Mouse (Mus musculus): ENCODE results near the gene Klhdc8b. TPM values are rescaled to one million over a fixed set of nuclear protein-coding genes. Genes with fewer than 3 reads are reported as not detected.

Klhdc8b gene
- total RNA-seq, 2 experiments from 2014 or later, result 17.6 to 21.3 TPM

DNA sequence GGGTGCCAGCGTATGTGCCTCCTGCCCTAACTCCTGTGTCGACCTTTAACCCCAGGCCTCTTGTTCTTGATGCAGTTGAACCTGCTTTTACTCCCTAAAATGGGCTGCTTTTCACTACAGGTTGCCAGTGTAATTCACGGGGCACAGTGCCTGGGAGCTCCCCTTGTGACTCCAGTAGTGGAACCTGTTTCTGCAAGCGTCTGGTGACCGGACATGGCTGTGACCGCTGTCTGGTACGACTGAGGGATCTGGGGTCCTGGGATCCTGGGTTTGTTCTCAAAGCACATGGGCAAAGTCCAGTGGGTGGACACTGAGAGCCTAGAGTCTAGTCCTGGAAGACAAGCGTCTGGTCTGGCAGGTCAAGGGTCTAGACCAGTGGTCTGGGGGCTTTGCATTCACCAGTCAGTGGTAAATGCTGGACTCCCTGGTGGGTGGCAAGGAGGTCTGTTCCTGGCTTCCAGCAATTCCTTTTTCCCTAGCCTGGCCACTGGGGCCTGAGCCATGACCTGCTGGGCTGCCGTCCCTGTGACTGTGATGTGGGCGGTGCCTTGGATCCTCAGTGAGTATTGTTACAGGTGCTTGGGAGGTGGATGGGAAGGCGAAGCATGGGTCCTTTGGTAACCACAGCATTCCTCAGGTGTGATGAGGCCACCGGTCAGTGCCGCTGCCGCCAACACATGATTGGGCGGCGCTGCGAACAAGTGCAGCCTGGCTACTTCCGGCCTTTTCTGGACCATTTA is 21.8 kb upstream of the Klhdc8b start:
- no peak for DNase-seq (ENCODE audit: extremely low spot score in 1 of 2, low spot score in 1 of 2)

DNA sequence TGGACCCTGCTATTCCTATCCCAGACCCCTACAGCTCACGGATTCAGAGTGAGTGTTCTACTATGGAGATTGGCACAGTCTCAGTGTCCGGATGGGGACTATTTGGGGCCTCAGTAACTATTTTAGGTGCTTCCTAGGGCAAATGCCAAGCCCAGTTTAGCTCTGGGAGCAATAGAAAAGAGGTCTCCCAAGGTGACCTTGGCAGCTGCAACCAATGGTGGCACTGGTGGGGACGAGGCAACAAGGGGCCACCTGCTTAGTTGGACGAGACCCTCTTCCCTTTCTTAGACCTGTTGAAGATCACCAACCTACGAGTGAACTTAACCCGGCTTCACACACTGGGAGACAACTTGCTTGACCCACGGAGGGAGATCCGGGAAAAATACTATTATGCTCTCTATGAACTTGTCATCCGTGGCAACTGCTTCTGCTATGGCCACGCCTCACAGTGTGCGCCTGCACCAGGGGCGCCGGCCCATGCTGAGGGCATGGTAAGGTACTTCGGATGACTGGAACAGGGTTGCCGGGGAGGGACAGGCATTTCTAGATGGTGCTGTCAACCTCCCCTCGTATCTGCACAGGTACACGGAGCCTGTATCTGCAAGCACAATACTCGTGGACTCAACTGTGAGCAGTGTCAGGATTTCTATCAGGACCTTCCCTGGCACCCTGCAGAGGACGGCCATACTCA is 20.3 kb upstream of the Klhdc8b start:
- no peak for DNase-seq (ENCODE audit: extremely low spot score in 1 of 2, low spot score in 1 of 2)

DNA sequence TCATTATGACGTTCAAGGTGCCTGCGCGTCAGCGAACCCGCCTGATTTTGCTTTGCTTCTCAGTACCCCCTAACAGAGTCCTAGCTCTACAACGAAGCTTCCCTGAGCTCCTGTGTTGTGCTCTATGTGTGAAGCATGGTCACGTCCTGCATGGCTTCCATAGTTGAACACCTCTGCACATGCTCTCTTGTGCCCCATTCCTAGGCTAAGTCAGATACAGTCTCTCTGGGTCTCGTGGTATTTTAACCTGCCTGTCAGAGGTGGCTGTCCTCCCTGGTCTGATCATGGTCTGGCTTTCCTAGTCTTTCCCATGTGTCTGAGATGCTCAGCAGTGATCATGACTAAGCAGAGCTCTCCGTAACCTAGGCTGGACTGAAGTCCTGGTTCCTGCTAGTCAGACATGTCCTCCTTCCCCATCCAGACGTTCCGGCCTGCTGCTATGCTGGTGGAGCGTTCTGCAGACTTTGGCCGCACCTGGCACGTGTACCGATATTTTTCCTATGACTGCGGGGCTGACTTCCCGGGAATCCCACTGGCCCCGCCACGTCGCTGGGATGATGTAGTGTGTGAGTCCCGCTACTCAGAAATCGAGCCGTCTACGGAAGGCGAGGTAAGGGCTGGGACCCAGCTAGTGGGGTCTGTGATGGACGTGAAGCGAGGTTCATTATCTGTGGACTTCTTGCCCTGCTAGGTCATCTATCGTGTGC is 19.6 kb upstream of the Klhdc8b start:
- DNase-seq (ENCODE audit: extremely low spot score in 1 of 2, low spot score in 1 of 2), result no peak

DNA sequence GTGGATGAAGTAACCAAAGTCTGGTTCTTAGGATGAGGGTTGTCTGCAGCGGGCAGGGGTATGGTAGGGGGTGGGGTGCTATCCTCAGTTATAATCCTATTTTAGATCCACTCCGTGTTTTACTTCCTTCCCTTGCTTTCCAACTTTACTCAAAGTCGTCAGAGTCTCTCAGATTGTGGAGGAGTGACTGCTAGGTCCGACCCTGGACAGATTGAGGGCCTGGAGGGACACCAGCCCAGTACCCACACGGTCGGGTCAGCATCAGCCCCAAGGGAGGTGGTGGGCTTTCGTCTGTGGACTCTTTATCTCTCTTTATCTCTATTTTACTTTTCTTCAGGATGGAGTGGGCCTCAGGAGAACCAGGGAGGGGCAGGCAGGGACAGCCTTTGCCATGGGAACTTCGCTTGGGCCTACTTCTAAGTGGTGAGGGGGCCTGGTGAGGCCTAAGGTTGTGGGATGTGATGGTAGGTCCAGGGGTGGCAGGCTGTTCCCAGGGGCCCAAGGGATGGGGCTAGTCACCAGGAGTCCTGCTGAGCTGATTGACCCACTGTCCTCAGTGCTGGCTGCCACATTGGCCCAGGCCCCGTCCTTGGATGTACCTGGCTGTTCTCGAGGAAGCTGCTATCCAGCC is 18.5 kb upstream of the Klhdc8b start, which contains the start of gene Lamb2:
Gene Lamb2, plus strand, starts transcription at position 16 of the 631 bp plus-strand sequence.
- DNase-seq (ENCODE audit: extremely low spot score in 1 of 2, low spot score in 1 of 2), result no peak

DNA sequence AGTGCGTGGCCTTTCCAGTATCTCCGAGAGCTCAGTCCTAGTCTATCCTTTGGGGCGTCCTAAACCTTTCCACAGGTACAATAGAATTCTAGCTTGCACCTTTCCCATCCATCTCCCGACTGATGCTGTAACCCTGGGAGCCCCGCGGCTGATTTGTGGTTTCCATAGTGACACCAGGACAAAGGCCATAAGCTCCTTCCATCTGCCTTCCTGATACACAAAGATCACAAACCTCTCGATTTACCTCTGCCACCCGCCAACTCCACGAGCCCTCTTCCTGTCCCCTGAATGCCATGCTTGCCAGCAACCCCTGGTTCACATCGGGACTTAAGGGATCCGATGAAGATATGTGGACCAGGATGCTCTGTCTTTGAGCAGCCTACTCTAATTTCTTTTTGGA is 17.9 kb upstream of the Klhdc8b start:
- no peak for DNase-seq (ENCODE audit: extremely low spot score in 1 of 2, low spot score in 1 of 2)

DNA sequence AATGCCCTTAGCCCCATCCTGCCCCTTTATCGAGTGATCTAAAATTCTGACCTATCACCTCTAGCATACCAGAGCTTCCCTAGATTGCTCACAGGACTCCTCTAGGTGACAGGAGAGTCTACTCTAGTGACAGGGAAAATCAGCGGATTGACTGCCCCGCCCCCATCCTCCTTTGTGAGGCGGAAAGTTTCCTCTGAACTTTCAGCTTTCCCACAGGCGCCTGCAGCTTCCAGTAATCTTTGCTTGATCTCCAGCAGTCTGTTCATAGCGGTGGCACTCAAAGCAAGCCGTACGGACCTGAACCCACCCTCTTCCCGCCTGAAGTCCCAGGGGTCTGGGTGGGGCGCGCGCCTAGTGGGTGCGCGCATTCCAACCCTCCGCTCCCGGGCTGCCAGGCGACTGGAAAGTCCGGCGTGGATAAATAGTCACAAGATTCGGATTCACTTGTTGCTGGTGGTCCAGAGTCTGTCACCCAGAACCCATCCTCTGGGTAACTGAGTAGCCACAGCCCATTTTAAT is 17.3 kb upstream of the Klhdc8b start:
- peak in 1 of 2 experiments; percentile 42 for DNase-seq (ENCODE audit: extremely low spot score in 1 of 2, low spot score in 1 of 2)

DNA sequence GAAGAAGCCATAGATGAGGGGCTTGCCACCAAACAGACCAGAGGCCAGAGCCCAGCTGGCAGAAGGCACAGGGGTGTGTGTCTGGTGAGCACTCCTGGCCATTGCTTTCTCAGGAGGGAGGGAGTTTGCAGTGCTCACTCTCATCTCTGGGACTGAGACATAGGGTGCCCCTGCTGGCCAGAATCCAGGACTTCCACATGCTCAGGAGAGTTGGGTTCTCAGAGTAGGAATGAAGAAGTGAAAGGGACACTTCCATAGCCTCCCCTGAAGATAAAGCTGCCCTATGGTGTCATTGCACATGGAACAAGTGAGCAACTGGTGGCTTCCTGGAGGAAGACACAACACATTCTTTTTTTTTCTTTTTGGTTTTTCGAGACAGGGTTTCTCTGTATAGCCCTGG is 13.1 kb upstream of the Klhdc8b start:
- no peak for DNase-seq (ENCODE audit: extremely low spot score in 1 of 2, low spot score in 1 of 2)

DNA sequence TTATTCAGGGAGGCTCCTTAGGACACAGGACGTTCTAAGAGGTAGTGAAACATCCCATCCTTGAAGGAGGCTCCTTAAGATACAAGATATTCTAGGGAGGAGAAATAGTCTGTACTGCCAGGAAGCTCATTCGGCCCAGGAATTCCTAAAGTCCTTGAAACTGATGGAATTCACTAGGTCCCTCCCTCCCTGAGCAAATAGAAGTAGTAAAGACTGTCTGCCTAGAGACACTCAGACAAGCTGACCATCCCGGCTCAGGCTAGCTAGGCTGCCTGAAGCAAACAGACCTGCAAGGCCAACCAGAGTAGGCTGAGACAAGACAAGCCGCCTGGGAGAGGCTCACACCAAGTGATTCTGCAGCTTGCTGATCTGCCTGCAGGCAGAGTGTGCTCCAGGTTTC is 8.5 kb upstream of the Klhdc8b start:
- no peak for DNase-seq (ENCODE audit: extremely low spot score in 1 of 2, low spot score in 1 of 2)

DNA sequence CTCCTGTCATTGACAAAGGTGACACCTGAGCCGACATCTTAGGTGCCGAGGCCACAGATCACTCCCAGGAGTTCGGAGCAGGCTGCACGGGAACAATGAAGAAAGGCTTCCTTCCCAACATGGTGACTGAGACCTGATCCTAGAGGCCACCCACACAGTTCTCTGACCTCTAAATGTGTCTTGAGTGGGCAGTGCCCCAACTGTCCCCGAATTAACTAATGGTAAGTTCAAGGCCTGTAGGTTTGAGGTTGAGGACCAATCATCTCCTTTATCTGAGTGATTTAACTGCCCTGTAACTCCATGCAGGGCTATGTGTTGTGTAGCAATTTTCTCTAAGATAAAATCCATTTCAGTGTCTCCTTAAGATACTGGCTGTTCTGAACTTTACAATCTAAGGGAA is 8.0 kb upstream of the Klhdc8b start:
- DNase-seq (ENCODE audit: extremely low spot score in 1 of 2, low spot score in 1 of 2), result no peak

DNA sequence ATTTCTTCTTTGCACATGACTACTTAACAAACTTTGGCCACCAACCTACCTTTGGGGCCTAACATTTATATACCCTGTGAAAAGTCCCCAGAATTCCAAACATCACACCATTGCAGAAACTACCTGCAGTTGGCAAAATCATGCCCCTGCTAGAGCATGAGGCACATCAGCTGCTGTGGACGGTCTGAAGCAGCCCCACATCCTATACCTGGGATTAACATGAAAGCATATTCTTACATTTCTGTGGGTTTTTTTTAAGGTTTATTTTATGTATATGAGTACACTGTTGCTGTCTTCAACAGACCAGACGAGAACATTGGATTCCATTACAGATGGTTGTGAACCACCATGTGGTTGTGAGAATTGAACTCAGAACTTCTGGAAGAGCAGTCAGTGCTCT is 4.8 kb upstream of the Klhdc8b start:
- no peak for DNase-seq (ENCODE audit: extremely low spot score in 1 of 2, low spot score in 1 of 2)

DNA sequence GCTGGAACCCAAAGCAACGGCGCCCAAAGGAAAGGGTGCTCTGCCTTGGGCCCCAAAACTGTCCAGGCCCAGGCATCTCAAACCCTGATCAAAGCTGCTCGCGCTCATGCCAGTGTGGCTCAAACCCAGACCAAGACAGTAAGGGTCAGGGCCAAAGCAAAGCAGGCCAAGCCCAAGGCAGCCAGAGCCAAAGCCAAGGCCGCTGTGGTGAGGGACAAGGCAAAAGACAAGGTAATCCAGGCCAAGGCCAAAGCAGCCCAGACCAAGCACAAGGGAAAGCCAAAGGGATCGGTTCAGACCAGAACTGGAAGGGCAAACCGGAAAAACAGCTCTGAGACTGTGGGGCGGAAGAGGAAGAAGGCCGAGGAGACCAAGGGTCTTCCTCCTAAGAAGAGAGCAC is 2.3 kb upstream of the Klhdc8b start:
- DNase-seq (ENCODE audit: extremely low spot score in 1 of 2, low spot score in 1 of 2), result no peak

DNA sequence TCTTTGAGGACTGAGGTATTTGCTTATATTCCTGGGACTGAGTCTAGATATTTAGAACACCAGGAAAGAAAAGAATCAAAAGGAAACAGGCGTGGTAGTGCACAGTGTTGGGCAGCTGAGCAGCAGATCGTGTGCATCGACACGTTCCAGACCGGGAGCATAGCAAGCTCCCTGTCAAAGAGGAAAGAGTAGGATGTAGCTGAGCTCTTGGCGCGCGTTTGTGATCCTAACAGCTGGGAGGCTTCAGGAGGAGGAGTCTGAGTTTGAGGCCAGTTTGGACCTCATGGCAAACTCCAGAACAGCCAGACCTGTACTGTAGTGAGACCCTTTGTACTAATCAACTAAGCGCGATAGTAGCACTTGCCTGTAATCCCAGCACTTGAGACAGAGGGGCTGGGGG is 811 bp upstream of the Klhdc8b start:
- no peak for DNase-seq (ENCODE audit: extremely low spot score in 1 of 2, low spot score in 1 of 2)

DNA sequence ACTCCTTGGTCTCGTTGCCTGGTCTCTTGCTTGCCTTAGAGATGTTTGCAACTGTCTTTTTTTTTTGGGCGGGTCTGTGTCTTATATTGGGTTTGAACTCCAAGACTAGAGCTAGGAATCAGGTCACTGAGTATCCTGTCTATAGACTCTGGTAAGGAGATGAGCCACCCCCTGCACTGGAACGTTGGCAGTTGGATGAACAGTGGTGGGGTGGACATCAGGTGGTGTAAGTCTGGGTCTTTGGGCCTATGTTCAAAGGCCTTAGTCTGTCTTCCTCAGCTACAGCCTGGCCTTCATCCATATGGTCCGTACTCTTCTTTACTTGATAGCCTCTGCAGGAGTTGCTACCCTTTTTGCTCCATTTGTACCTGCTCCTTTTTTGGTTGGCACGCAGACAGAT is 294 bp upstream of the Klhdc8b start:
- no peak for DNase-seq (ENCODE audit: extremely low spot score in 1 of 2, low spot score in 1 of 2)

DNA sequence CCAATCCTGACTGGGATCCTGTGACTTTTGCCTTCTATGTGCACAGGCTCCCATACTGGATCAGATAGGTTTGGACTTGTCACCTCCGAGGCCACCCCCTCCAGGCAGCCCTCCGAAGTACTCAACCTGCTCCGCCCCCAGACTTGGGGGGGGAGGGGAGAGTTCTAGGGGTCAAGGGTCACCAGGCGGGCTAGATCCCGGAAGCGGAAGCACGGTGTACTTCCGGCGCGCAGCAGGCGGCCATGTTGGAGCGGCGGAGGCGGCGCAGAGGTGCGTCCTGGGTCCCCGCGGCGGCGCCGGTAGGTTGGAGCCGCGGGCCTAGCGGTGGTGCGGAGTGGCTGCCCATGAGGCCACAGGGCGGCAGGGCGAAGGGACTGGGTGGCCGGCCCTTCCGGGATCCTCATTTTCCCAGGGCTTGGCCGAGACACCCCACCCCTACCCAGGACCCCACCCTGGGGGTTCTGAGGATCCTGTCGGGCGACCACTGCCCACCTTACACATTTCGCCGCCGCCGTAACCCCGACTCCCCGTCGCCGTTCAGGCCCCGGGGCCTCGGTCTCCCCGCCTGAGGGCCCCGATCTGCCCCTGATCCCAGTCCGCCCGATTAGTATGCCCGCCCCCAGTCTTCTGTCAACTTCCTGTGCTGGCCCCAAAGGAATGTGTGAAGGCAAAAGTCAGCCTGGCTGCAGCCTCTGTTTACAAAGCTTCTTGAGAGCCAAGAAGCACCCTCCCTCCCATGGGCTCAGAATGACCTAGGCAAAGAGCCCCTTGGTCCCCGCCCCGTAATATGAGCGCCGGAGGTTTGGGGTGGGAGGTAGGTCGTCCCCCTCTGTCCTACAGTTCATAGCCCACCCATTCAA is 832 bp downstream of the Klhdc8b start, which contains the start of gene Ccdc71:
Gene Ccdc71, plus strand, starts transcription at position 209 of the 860 bp plus-strand sequence.
- peak; percentile 85 to 86 for DNase-seq (ENCODE audit: extremely low spot score in 1 of 2, low spot score in 1 of 2)

DNA sequence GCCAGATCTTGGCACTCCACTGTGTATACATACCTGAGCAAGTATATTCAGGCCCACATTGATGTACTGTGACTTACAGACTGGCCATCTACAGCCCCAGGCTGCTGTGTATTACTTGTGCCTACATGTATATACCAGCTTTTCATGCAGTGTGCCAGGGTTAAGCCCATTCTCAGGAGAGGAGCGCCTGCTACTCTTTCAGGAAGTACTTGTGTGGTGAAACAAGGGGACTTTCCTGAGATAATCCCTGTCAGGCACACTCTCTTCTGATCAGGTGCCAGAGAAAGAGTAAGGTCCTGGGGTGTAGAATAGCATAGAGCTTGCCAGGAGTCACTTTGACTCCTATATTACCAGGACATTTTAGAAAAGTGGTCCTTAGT is 1.5 kb downstream of the Klhdc8b start:
- no peak for DNase-seq (ENCODE audit: extremely low spot score in 1 of 2, low spot score in 1 of 2)

DNA sequence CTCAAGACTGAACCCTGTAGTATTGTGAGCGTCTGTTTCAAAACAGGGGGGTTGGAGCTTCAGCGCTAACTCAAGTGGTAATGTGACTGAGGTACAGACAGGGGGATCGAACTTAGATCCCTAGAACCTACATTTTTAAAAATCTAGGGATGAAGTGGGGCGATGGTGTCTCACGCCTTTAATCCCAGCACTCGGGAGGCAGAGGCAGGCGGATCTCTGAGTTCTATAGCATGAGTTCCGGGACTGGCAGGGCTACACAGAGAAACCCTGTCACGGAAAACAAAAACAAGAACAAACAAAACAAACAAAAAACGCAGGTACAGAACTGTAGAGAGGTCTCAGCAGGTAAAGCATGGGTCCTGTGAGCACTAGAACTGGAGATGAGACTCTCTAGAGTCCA is 4.4 kb downstream of the Klhdc8b start:
- no peak for DNase-seq (ENCODE audit: extremely low spot score in 1 of 2, low spot score in 1 of 2)

DNA sequence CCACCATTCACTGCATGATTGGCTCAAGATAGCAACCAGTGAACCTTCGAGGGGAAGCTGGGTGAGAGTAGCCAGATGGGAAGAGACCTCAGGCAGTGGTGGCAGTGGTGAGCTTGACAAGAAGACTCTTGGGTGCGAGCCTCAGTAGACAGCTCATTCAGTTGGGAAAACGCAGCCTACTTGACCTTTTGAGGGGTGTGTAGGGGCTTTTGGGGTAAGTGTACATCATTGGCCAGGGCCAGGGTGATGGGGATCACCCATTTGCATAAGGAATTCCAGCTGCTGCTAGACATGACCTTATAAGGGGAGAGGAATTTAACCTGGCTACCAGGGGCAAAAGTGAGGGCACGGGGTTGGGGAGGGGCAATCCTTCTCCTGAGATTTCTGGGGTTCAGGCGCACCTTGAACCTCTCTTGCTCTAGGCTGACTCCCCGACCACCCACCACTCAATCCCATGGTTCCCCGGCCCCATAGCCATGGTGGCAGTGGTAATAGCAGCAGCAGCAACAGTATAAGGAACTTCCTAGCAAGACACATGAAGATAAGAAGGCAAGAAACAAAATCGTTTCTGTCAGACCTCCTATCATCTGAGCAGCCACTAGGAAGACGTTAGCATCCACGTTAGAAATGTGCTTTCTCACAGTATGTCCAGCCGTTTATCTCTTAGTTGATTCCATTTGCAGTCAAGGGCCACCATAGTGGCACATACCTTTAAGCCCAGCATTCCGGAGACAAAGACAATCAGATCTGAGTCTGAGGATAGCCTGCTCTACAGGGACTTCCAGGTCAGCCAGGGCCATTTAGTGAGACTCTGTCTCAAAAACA is 5.4 kb downstream of the Klhdc8b start:
- no peak for DNase-seq (ENCODE audit: extremely low spot score in 1 of 2, low spot score in 1 of 2)

DNA sequence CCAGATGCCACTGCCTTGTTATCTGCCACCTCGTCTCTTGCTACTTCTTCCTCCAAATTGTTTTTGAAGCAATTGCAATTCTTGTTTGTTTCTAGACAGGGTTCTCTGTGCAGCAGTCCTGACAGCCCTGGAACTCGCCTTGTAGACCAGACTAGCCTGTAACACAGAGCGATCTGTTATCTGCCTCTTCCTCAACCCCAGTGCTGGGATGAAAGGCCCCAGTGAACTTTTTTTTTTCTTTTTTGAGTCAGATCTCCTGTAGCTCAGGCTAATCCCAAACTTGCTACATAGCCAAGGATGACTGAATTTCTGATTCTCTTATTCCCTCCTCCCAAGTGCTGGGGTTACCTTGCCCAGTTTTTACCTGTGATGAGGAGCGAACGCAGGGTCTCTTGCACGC is 7.0 kb downstream of the Klhdc8b start:
- DNase-seq (ENCODE audit: extremely low spot score in 1 of 2, low spot score in 1 of 2), result no peak

DNA sequence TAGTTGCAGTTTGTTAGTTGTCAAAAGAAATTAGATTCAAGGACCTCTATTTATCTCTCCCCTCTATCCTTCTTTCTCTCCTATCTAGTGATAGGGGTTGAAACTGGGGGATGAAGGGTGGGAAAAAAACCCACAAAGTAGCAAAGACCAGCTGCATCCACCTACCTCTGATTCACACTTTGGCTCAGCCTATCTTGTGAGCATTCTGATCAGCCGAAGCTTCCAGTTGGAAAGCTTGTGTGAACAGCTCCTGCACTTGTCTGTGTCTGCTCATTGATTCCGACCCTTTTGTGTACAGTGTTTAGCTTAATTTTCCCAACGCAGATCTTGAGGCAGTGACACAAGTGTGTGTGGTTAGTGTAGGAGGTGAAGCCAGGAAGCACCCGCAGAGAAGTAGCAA is 7.9 kb downstream of the Klhdc8b start:
- no peak for DNase-seq (ENCODE audit: extremely low spot score in 1 of 2, low spot score in 1 of 2)

Data from layer of hippocampus, postnatal 25 days (tissue).